Mouse (Mus musculus) bone marrow macrophage, adult 2 months (primary cell): ENCODE measurements at regions not wholly inside any gene's neighbourhood (a gene's known extent, or its start where the extent isn't known, plus 50 kb on each side); places are given as distances from the start of the nearest gene placed in this dataset.

Source experiments
- CTCF ChIP-seq: IDR thresholded peaks from 2 replicates; pipeline ENCODE4 v1.5.1; 2012; ENCODE audit warnings: low read depth, mild to moderate bottlenecking, low read length, moderate library complexity
- POLR2A ChIP-seq: IDR thresholded peaks from 2 replicates; pipeline ENCODE4 v1.6.1; 2012; ENCODE audit warnings: mild to moderate bottlenecking, low read depth, low read length, borderline replicate concordance

- TF ChIP-seq CTCF (no peak), POLR2A (no peak)
Observed at GRCm38 (mm10) chr16:97263451-97263850, 92.9 kb upstream of the Dscam start.
